In the genomic region with DNA sequence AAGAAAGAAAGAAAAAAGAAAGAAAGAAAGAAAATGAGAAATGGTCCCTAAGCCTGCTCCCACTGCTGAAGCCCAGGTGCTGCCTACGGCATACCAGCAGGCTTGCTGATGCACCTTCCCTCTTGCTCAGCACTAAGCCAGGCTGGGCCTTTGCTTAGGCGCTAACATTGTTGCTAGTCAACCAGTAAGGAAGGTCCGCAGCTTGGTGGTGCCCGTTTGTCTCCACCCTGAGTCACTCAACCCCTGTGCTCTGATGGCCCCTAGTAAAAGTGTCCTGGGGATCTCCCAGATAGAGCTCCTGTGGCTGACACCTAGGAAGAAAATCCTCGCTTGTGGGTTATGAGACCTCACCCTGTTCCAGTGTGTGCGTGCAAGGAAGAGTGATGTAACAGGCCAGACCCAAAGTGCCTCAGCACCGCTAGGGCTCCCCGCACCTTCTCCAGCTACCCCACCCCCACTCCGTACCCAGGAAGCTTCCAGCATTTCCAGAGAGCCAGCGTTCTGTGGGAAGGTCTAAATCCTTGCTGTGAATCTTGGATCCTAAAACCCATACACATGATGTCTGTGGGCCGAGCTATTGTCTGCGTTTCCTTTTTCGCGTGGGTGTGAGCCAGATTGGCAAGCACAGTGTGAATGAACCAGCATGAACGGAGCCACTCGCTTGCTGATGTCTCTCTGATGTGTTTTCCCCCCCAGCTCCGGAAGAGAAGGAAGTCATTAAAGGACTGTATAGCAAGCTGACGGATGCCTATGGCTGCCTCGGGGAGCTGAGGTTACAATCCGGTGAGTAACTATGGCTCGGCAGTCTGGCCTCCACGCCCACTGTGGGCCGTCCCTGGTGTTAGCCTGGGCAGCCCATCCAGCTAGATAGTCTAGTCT, we compare ENCODE assay signal across 8 mouse cellular contexts. TPM values are rescaled to one million over a fixed set of nuclear protein-coding genes. Genes with fewer than 3 reads are reported as not detected.
DNase-seq lines count a peak whose midpoint lies in the region; ATAC-seq lines count a peak whose summit lies in the region.

No protein-coding gene starts in this region.

- no peaks in the 10 kb centered on the region for H3K9me3 ChIP-seq in heart, embryonic 10.5 days
- no peaks in the 10 kb centered on the region for H3K9me3 ChIP-seq in liver, embryonic 16.5 days (replicated peaks; ENCODE audit: control insufficient read depth, low read length)

- WGBS in heart, embryonic 10.5 days: 42% methylated on average over 23 of the region's 23 CpGs
- WGBS in liver, embryonic 16.5 days (ENCODE audit: insufficient replicate concordance): 11% methylated on average over 23 of the region's 23 CpGs

- H3K4me2 ChIP-seq in liver, embryonic 16.5 days (ENCODE audit: low read depth, low read length): peak overlapping the region; percentile 30

- peak overlapping the region; percentile 31 for H3K4me3 ChIP-seq in heart, embryonic 10.5 days
- no peak overlapping the region for H3K4me3 ChIP-seq in liver, embryonic 16.5 days (ENCODE audit: low read depth, low read length)

- H3K36me3 ChIP-seq in heart, embryonic 10.5 days: no peaks in the 10 kb centered on the region
- no peaks in the 10 kb centered on the region for H3K36me3 ChIP-seq in liver, embryonic 16.5 days (ENCODE audit: control insufficient read depth, insufficient read depth)

- H3K27me3 ChIP-seq in heart, embryonic 10.5 days (ENCODE audit: insufficient read depth, poor library complexity, severe bottlenecking): no peaks in the 10 kb centered on the region
- no peaks in the 10 kb centered on the region; the same call in 1 of the 2 replicates for H3K27me3 ChIP-seq in liver, embryonic 16.5 days (ENCODE audit: control insufficient read depth, insufficient read depth, low read depth, low read length)

- H3K4me1 ChIP-seq in heart, embryonic 10.5 days: peaks cover 50% of the 10 kb centered on the region
- peaks cover 25% of the 10 kb centered on the region for H3K4me1 ChIP-seq in liver, embryonic 16.5 days (ENCODE audit: control insufficient read depth, low read depth, low read length)

- H3K27ac ChIP-seq in heart, embryonic 10.5 days: peak overlapping the region; percentile 66
- H3K27ac ChIP-seq in liver, embryonic 16.5 days (ENCODE audit: low read length): peak overlapping the region; percentile 74

- ATAC-seq in liver, embryonic 16.5 days (ENCODE audit: low read depth): peak; percentile 35; the same call in 1 of the 2 replicates

- H3K9ac ChIP-seq in liver, embryonic 16.5 days (ENCODE audit: low read depth, low read length): no peak overlapping the region

- DNase-seq in urinary bladder, adult 18-20 months (ENCODE audit: low spot score in 2 of 2): peak; percentile 54 to 55
- DNase-seq in urinary bladder, postnatal 4 days (ENCODE audit: low spot score in 2 of 2): no peak
- peak; percentile 40 to 52 for DNase-seq in cerebellum, postnatal 36 days
- no peak for DNase-seq in heart, embryonic 10.5 days (ENCODE audit: low spot score)
- DNase-seq in kidney, postnatal 25 days: peak; percentile 23 to 36
- peak; percentile 92 for DNase-seq in right cerebral cortex, adult 2 months (ENCODE audit: low spot score in 2 of 2)
- no peak for DNase-seq in retina, embryonic 14.5 days (ENCODE audit: low spot score)

RNA-seq across cellular contexts. Expression of a gene that starts 34.3 kb away (rescaled TPM):
- 3.4 and 3.8 TPM in 2 replicates for polyA plus RNA-seq in heart, embryonic 10.5 days (2016; fragmentation: Nextera tagmentation; extraction: Ambion mirVana)
- 2.5 and 3.0 TPM in 2 replicates for polyA plus RNA-seq in liver, embryonic 16.5 days (2015; fragmentation: Nextera tagmentation; extraction: Ambion mirVana)

Comparison
In these comparisons a context has a peak if more than half of its experiments do, and no peak if none do; other contexts are left out.
1. DNase-seq: peak in urinary bladder, adult 18-20 months (2 of 2), cerebellum, postnatal 36 days (2 of 2), kidney, postnatal 25 days (2 of 2) and right cerebral cortex, adult 2 months (2 of 2); none in urinary bladder, postnatal 4 days (0 of 2), heart, embryonic 10.5 days (single experiment) and retina, embryonic 14.5 days (single experiment).